Mouse (Mus musculus) ES-E14 (cell line): ENCODE measurements at regions not wholly inside any gene's neighbourhood (a gene's known extent, or its start where the extent isn't known, plus 50 kb on each side); places are given as distances from the start of the nearest gene placed in this dataset.

Experiments used
- DNase-seq: peaks from one replicate; pipeline ENCODE4 v3.0.0-alpha.2; 2013; ENCODE audit warnings: low read depth, low spot score
- H3K27ac ChIP-seq: 2 replicates; pipeline ENCODE4 v1.5.1; 2012; ENCODE audit warnings: low read depth, mild to moderate bottlenecking, low read length, moderate library complexity, mixed read lengths; ENCODE audit not compliant: poor library complexity, insufficient read depth, severe bottlenecking
- H3K36me3 ChIP-seq: 2 replicates; pipeline ENCODE4 v1.6.1; 2012; ENCODE audit warnings: mild to moderate bottlenecking, low read length, moderate library complexity, mixed read lengths; ENCODE audit not compliant: control insufficient read depth, poor library complexity, insufficient read depth, severe bottlenecking
- H3K4me1 ChIP-seq, 2 experiments: fragments of 150-350 bp in 1 of 2; sonication (generic) in 1 of 2; 2 replicates each; pipeline ENCODE4 v1.6.1; 2012; ENCODE audit warnings: low read length in 2 of 2, mild to moderate bottlenecking in 1 of 2, mixed read lengths in 1 of 2; ENCODE audit not compliant: control insufficient read depth in 2 of 2, insufficient read depth in 2 of 2, poor library complexity in 1 of 2
- H3K4me3 ChIP-seq, 2 experiments: fragments of 150-350 bp in 1 of 2; sonication (generic) in 1 of 2; 2 replicates each; pipeline ENCODE4 v1.5.1; 2012; ENCODE audit warnings: low read length in 2 of 2, low read depth in 1 of 2, mild to moderate bottlenecking in 1 of 2, mixed read lengths in 1 of 2; ENCODE audit not compliant: insufficient read depth in 1 of 2, poor library complexity in 1 of 2, severe bottlenecking in 1 of 2
- H3K9ac ChIP-seq: 2 replicates; pipeline ENCODE4 v1.6.1; 2012; ENCODE audit warnings: low read depth, mild to moderate bottlenecking, low read length, mixed read lengths; ENCODE audit not compliant: poor library complexity, insufficient read depth, severe bottlenecking
- H3K9me3 ChIP-seq: fragments of 150-350 bp; sonication (generic); 2 replicates; pipeline ENCODE4 v1.6.1; 2012; ENCODE audit warnings: low read depth, mild to moderate bottlenecking, low read length; ENCODE audit not compliant: control insufficient read depth, insufficient read depth
- CHD2 ChIP-seq: IDR thresholded peaks from 2 replicates; pipeline ENCODE4 v1.6.1; 2014; ENCODE audit warnings: mild to moderate bottlenecking, low read depth, low read length, inconsistent platforms
- HCFC1 ChIP-seq: IDR thresholded peaks from 2 replicates; pipeline ENCODE4 v1.6.1; 2012; ENCODE audit warnings: low read length, inconsistent platforms, borderline replicate concordance; ENCODE audit not compliant: insufficient read depth
- MAFK ChIP-seq: IDR thresholded peaks from 2 replicates; pipeline ENCODE4 v1.6.1; 2014; ENCODE audit warnings: mild to moderate bottlenecking, low read depth, low read length, inconsistent platforms; ENCODE audit not compliant: insufficient read depth
- ZC3H11A ChIP-seq: IDR thresholded peaks from 2 replicates; pipeline ENCODE4 v1.6.1; 2012; ENCODE audit warnings: low read depth, mild to moderate bottlenecking, inconsistent platforms, low read length, borderline replicate concordance
- ZNF384 ChIP-seq: IDR thresholded peaks from 2 replicates; pipeline ENCODE4 v1.6.1; 2012; ENCODE audit warnings: low read depth, low read length, inconsistent platforms
- in situ Hi-C, 2 experiments: fragments of 600-800 bp; cut with MboI; formaldehyde crosslinking; loops; one replicate each; pipeline ENCODE4 v1.15.1; 2025; ENCODE audit warnings: low sequenced_read_pairs in 2 of 2, inconsistent platforms in 1 of 2; ENCODE audit not compliant: unreplicated experiment in 2 of 2

- Histone ChIP-seq H3K4me3 (no peak overlapping the region), H3K27ac (peak overlapping the region; percentile 84; the same call in 1 of the 2 replicates), H3K36me3 (no peaks in the 10 kb centered on the region), H3K4me1 (peaks cover 1 to 17% of the 10 kb centered on the region in 2 experiments; a peak in 2 of 4 replicates), H3K9ac (no peak overlapping the region), H3K9me3 (no peaks in the 10 kb centered on the region)
- DNase-seq, result no peak
- TF ChIP-seq HCFC1, result no peak
- no peak for TF ChIP-seq ZNF384
- no peak for TF ChIP-seq CHD2
- no peak for TF ChIP-seq ZC3H11A
- TF ChIP-seq MAFK, result no peak
- in situ Hi-C loops, result no loop called here
Measured at GRCm38 (mm10) chr14:58657263-58657662, 485.4 kb downstream of the 1700129C05Rik start.

GRCm38 (mm10) chr14:58656935-58657238 is 485.8 kb downstream of the 1700129C05Rik start:
- no peak for DNase-seq
- H3K4me3 ChIP-seq, result no peak overlapping the region
- in situ Hi-C loops, result no loop called here
- H3K9me3 ChIP-seq, result no peaks in the 10 kb centered on the region
- no peak overlapping the region for H3K9ac ChIP-seq
- H3K36me3 ChIP-seq, result no peaks in the 10 kb centered on the region
- H3K27ac ChIP-seq, result peak overlapping the region; percentile 84
- H3K4me1 ChIP-seq, result peaks cover 1 to 17% of the 10 kb centered on the region in 2 experiments; a peak in 2 of 4 replicates
- TF ChIP-seq HCFC1 (no peak), CHD2 (no peak), ZC3H11A (no peak), MAFK (no peak), ZNF384 (no peak)

- Histone ChIP-seq H3K4me1 (peaks cover 1 to 17% of the 10 kb centered on the region in 2 experiments; a peak in 2 of 4 replicates), H3K27ac (peak overlapping the region; percentile 84), H3K9me3 (no peaks in the 10 kb centered on the region), H3K36me3 (no peaks in the 10 kb centered on the region), H3K4me3 (no peak overlapping the region), H3K9ac (no peak overlapping the region)
- no peak for TF ChIP-seq HCFC1
- no peak for TF ChIP-seq ZNF384
- no peak for TF ChIP-seq ZC3H11A
- TF ChIP-seq MAFK, result no peak
- TF ChIP-seq CHD2, result no peak
- peak; percentile 34 for DNase-seq
- in situ Hi-C loops, result no loop called here
Measured at GRCm38 (mm10) chr14:58656212-58656934, 486.3 kb downstream of the 1700129C05Rik start.

- H3K9me3 ChIP-seq, result no peaks in the 10 kb centered on the region
- no peak overlapping the region for H3K9ac ChIP-seq
- H3K27ac ChIP-seq, result no peak overlapping the region
- no peak overlapping the region for H3K4me3 ChIP-seq
- in situ Hi-C loops, result no loop called here
- no peaks in the 10 kb centered on the region for H3K36me3 ChIP-seq
- no peak for DNase-seq
- H3K4me1 ChIP-seq, result peaks cover 1 to 17% of the 10 kb centered on the region in 2 experiments; a peak in 2 of 4 replicates
- TF ChIP-seq CHD2 (no peak), MAFK (no peak), HCFC1 (no peak), ZC3H11A (no peak), ZNF384 (no peak)
Measured at GRCm38 (mm10) chr14:58653026-58653425, 489.7 kb downstream of the 1700129C05Rik start.

GRCm38 (mm10) chr14:58652004-58652403 is 490.7 kb downstream of the 1700129C05Rik start:
- TF ChIP-seq HCFC1, result no peak
- no peak for TF ChIP-seq MAFK
- no peak for TF ChIP-seq ZC3H11A
- TF ChIP-seq ZNF384, result no peak
- TF ChIP-seq CHD2, result no peak
- H3K4me3 ChIP-seq, result no peak overlapping the region
- H3K36me3 ChIP-seq, result no peaks in the 10 kb centered on the region
- H3K9me3 ChIP-seq, result no peaks in the 10 kb centered on the region
- in situ Hi-C loops, result no loop called here
- no peak for DNase-seq
- H3K9ac ChIP-seq, result no peak overlapping the region
- H3K27ac ChIP-seq, result no peak overlapping the region
- H3K4me1 ChIP-seq, result peaks cover 0 to 10% of the 10 kb centered on the region in 2 experiments; a peak in 2 of 4 replicates
